Mouse (Mus musculus): ENCODE data around the gene Kcnc3.

- TF ChIP-seq TAL1 (IDR thresholded peaks at IDR 0.05; ENCODE audit: low read length), result no peak
- TF ChIP-seq GATA1 (IDR thresholded peaks at IDR 0.05; ENCODE audit: low read length), result no peak
Measured at GRCm38 (mm10) chr7:44628402-44629034, 38.1 kb downstream of the Kcnc3 start.
